Mouse (Mus musculus) ES-E14 (cell line): ENCODE data around the gene Calm3.

Source experiments
- CHD2 ChIP-seq: IDR thresholded peaks from 2 replicates; pipeline ENCODE4 v1.6.1; 2014; ENCODE audit warnings: mild to moderate bottlenecking, low read depth, low read length, inconsistent platforms
- HCFC1 ChIP-seq: IDR thresholded peaks from 2 replicates; pipeline ENCODE4 v1.6.1; 2012; ENCODE audit warnings: low read length, inconsistent platforms, borderline replicate concordance; ENCODE audit not compliant: insufficient read depth
- MAFK ChIP-seq: IDR thresholded peaks from 2 replicates; pipeline ENCODE4 v1.6.1; 2014; ENCODE audit warnings: mild to moderate bottlenecking, low read depth, low read length, inconsistent platforms; ENCODE audit not compliant: insufficient read depth
- ZC3H11A ChIP-seq: IDR thresholded peaks from 2 replicates; pipeline ENCODE4 v1.6.1; 2012; ENCODE audit warnings: low read depth, mild to moderate bottlenecking, inconsistent platforms, low read length, borderline replicate concordance
- ZNF384 ChIP-seq: IDR thresholded peaks from 2 replicates; pipeline ENCODE4 v1.6.1; 2012; ENCODE audit warnings: low read depth, low read length, inconsistent platforms

- no peak for TF ChIP-seq CHD2
- TF ChIP-seq HCFC1 = no peak
- no peak for TF ChIP-seq MAFK
- TF ChIP-seq ZC3H11A = no peak
- no peak for TF ChIP-seq ZNF384
Measured at GRCm38 (mm10) chr7:16947959-16948361, 24.0 kb upstream of the Calm3 start.
